Mouse (Mus musculus) layer of hippocampus, adult 11-12 months (tissue): Measurements from ENCODE around the gene Tgm3.

Experiments used
- DNase-seq: peaks from one replicate; pipeline ENCODE4 v3.0.0; 2022; ENCODE audit warnings: low spot score

Gene Tgm3

GRCm38 (mm10) chr2:130012026-130012425 lies at the start of gene Tgm3:
Gene Tgm3, plus strand, starts transcription at chr2:130012349.
- DNase-seq = no peak

- no peak for DNase-seq
These were observed 31.5 kb upstream of the Tgm3 start for GRCm38 (mm10) chr2:129980608-129981007.

- no peak for DNase-seq
These were observed 24.6 kb upstream of the Tgm3 start for GRCm38 (mm10) chr2:129987527-129988045.

- no peak for DNase-seq
These were observed 22.5 kb upstream of the Tgm3 start for GRCm38 (mm10) chr2:129989646-129990045.

GRCm38 (mm10) chr2:129994468-129994867 lies 17.7 kb upstream of the Tgm3 start:
- no peak for DNase-seq

GRCm38 (mm10) chr2:129998476-129998875 lies 13.7 kb upstream of the Tgm3 start:
- peak; percentile 81 for DNase-seq

- DNase-seq = no peak
These were observed 12.9 kb upstream of the Tgm3 start for GRCm38 (mm10) chr2:129999296-129999695.

- DNase-seq = no peak
These were observed 11.5 kb upstream of the Tgm3 start for GRCm38 (mm10) chr2:130000601-130001000.

- no peak for DNase-seq
These were observed 8.1 kb upstream of the Tgm3 start for GRCm38 (mm10) chr2:130004046-130004445.

- DNase-seq = no peak
These were observed 2.8 kb upstream of the Tgm3 start for GRCm38 (mm10) chr2:130009371-130009770.

- DNase-seq = no peak
These were observed 1.5 kb downstream of the Tgm3 start for GRCm38 (mm10) chr2:130013646-130014045.

- no peak for DNase-seq
These were observed 3.0 kb downstream of the Tgm3 start for GRCm38 (mm10) chr2:130015196-130015595.

- DNase-seq = no peak
These were observed 5.9 kb downstream of the Tgm3 start for GRCm38 (mm10) chr2:130018084-130018483.

- DNase-seq = no peak
These were observed 15.7 kb downstream of the Tgm3 start for GRCm38 (mm10) chr2:130027890-130028289.

- no peak for DNase-seq
These were observed 17.7 kb downstream of the Tgm3 start for GRCm38 (mm10) chr2:130029826-130030225.

GRCm38 (mm10) chr2:130032661-130033060 lies 20.5 kb downstream of the Tgm3 start:
- no peak for DNase-seq

- no peak for DNase-seq
These were observed 24.7 kb downstream of the Tgm3 start for GRCm38 (mm10) chr2:130036846-130037245.

GRCm38 (mm10) chr2:130038971-130039370 lies 26.8 kb downstream of the Tgm3 start:
- DNase-seq = no peak

GRCm38 (mm10) chr2:130040190-130040886 lies 28.2 kb downstream of the Tgm3 start:
- no peak for DNase-seq

GRCm38 (mm10) chr2:130043835-130044234 lies 31.7 kb downstream of the Tgm3 start:
- DNase-seq = no peak

- no peak for DNase-seq
These were observed 35.8 kb downstream of the Tgm3 start for GRCm38 (mm10) chr2:130047923-130048440.

- DNase-seq = no peak
These were observed 36.6 kb downstream of the Tgm3 start for GRCm38 (mm10) chr2:130048792-130049191.

- no peak for DNase-seq
These were observed 46.0 kb downstream of the Tgm3 start for GRCm38 (mm10) chr2:130058149-130058548.

- peak; percentile 68 for DNase-seq
These were observed 56.1 kb downstream of the Tgm3 start for GRCm38 (mm10) chr2:130068228-130068627.
